Mouse (Mus musculus): ENCODE results near the gene Klf13. TPM values are rescaled to one million over a fixed set of nuclear protein-coding genes. Genes with fewer than 3 reads are reported as not detected.
A peak's percentile ranks its signal among the peaks of the same experiment; 100 is the strongest.

The Klf13 gene
- polyA plus RNA-seq, 1 experiment from 2014 or later = 21.9 TPM

- Histone ChIP-seq H3K27me3 (peaks cover 4% of the 10 kb centered on the region; the same call in 1 of the 2 replicates), H3K9me3 (no peaks in the 10 kb centered on the region), H3K27ac (no peak overlapping the region), H3K36me3 (replicated peaks) (no peaks in the 10 kb centered on the region), H3K4me2 (peak overlapping the region; percentile 58), H3K4me1 (peaks cover 7% of the 10 kb centered on the region; the same call in 1 of the 2 replicates), H3K9ac (peak overlapping the region; percentile 46), H3K4me3 (replicated peaks) (peak overlapping the region; percentile 34)
- peak; percentile 84 for ATAC-seq (ENCODE audit: low FRiP score)
- WGBS = 3% methylated on average over 22 of the region's 22 CpGs
These were observed 80.1 kb downstream of the Klf13 start for GRCm38 (mm10) chr7:63858571-63859152.

DNA sequence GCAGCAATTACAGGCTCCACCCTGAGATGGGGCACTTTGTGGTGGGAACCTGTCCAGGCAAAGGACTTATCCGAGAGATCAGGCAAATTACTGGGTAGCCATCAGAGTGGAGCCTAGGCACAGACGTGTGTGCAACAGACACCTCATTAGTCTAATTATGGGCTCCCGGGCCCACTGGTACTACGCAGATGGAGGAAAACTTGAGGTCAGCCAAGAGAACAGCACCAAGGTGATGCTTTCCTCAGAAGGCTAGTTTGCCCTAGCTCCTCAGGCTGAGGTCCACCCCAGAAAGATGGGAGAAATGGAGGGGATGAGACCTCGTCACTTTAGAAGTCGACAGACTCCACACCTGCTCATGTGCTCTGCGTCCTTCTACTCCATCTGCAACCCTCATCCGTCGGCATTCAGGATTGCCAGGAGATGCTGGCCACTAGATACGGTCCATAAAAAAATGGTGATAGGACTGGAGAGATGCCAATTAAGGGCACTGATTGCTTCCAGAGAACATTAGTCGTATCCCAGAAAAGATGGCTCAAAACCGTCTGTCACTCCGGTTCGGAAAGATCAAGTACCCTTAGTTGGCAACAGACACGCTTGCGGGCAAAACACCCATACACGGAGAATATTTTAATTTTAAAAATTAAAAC, 80.8 kb downstream of the Klf13 start:
- WGBS = 84% methylated on average over 17 of the region's 17 CpGs

GRCm38 (mm10) chr7:63855283-63855682, 83.4 kb downstream of the Klf13 start:
- 76% methylated on average over 4 of the region's 4 CpGs for WGBS
- no peaks in the 10 kb centered on the region for H3K36me3 ChIP-seq (replicated peaks)
- H3K27ac ChIP-seq = no peak overlapping the region
- ATAC-seq (ENCODE audit: low FRiP score) = no peak
- H3K27me3 ChIP-seq = peaks cover 4% of the 10 kb centered on the region; the same call in 1 of the 2 replicates
- no peak overlapping the region for H3K4me2 ChIP-seq
- no peak overlapping the region for H3K4me3 ChIP-seq (replicated peaks)
- peaks cover 7% of the 10 kb centered on the region; the same call in 1 of the 2 replicates for H3K4me1 ChIP-seq
- no peak overlapping the region for H3K9ac ChIP-seq
- H3K9me3 ChIP-seq = no peaks in the 10 kb centered on the region

More for the DNA sequence above, 80.8 kb downstream of the Klf13 start:
- H3K4me3 ChIP-seq (replicated peaks) = no peak overlapping the region
- no peaks in the 10 kb centered on the region for H3K9me3 ChIP-seq
- peaks cover 7% of the 10 kb centered on the region; the same call in 1 of the 2 replicates for H3K4me1 ChIP-seq
- H3K4me2 ChIP-seq = peak overlapping the region; percentile 58; the same call in 1 of the 2 replicates
- no peak overlapping the region for H3K9ac ChIP-seq
- H3K36me3 ChIP-seq (replicated peaks) = no peaks in the 10 kb centered on the region
- no peak for ATAC-seq (ENCODE audit: low FRiP score)
- H3K27me3 ChIP-seq = peaks cover 4% of the 10 kb centered on the region; the same call in 1 of the 2 replicates
- H3K27ac ChIP-seq = no peak overlapping the region

DNA sequence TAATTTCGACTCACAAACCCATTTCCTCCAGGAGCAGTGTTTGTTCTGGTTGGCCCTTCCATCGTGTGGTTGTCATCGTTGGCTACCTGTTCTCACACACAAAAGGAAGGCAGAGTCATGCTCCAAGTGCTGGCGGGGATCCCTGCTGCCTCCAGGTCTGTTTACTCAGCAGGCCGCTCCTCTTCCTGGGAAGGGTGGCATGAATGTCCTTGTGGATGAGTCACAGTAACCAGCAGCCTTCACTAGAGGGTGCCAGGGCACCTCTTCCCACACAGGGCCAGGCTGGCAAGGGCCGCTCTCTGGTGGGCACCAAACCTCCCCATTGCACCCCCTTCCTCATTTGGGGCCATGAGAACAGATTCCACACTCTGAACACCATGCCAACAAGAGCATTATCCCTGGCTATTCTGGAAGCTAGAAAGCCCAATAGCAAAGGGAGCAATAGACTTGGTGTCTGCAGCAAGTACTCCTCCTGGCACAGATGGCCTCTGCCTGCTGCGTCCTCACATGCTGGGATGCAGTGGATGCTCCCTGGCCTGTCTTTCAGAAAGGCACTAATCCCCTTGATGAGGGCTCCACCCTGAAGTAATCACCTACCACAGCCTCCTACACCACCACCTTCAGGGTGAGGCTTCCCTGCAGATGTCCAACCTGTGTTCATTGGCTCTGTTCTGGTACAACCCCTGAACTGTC, 86.7 kb downstream of the Klf13 start:
- ATAC-seq (ENCODE audit: low FRiP score) = no peak
- H3K4me3 ChIP-seq (replicated peaks) = no peak overlapping the region
- WGBS = 69% methylated on average over 7 of the region's 7 CpGs
- no peaks in the 10 kb centered on the region for H3K4me1 ChIP-seq
- no peaks in the 10 kb centered on the region; the same call in 1 of the 2 replicates for H3K27me3 ChIP-seq
- no peaks in the 10 kb centered on the region for H3K9me3 ChIP-seq
- H3K36me3 ChIP-seq (replicated peaks) = no peaks in the 10 kb centered on the region
- H3K9ac ChIP-seq = no peak overlapping the region
- H3K27ac ChIP-seq = no peak overlapping the region
- no peak overlapping the region for H3K4me2 ChIP-seq

Other genes starting within 250 kb of the Klf13 start
- gene E030018B13Rik, start 22.1 kb downstream of the Klf13 start, polyA plus RNA-seq (2016; fragmentation: Nextera tagmentation; extraction: Ambion mirVana) = not detected in 2 replicates
- gene Trpm1, start 214.9 kb upstream of the Klf13 start, polyA plus RNA-seq (2016; fragmentation: Nextera tagmentation; extraction: Ambion mirVana) = 0.63 and 2.0 TPM in 2 replicates

All from forebrain, embryonic 12.5 days (tissue).